Mouse (Mus musculus): Measurements from ENCODE around the gene Gm37596. TPM values are rescaled to one million over a fixed set of nuclear protein-coding genes. Genes with fewer than 3 reads are reported as not detected.
"Not testable (repeated sequence)": the region's sequence is repeated elsewhere in the genome, so short reads cannot be mapped to it uniquely, and the experiment has no call there.

Gm37596 gene
- not detected in 2 replicates for polyA plus RNA-seq (2014; fragmentation: Nextera tagmentation; extraction: Ambion mirVana)

GRCm38 (mm10) chr3:93692970-93693369 is at the start of gene Gm37596:
Gm37596 (minus strand) TSS chr3:93693070.
- not testable (repeated sequence) for H3K4me1 ChIP-seq (replicated peaks; ENCODE audit: control insufficient read depth, insufficient read depth, low read length); H3K9ac ChIP-seq (ENCODE audit: low read depth, low read length); H3K36me3 ChIP-seq (ENCODE audit: control insufficient read depth, insufficient read depth, low read length); ATAC-seq (ENCODE audit: low FRiP score); DNase-seq (ENCODE audit: low spot score); H3K27ac ChIP-seq (ENCODE audit: low read depth, low read length); H3K4me2 ChIP-seq (replicated peaks; ENCODE audit: low read depth, low read length); H3K27me3 ChIP-seq (ENCODE audit: control insufficient read depth, insufficient read depth, low read length); H3K4me3 ChIP-seq (ENCODE audit: low read depth, low read length); H3K9me3 ChIP-seq (ENCODE audit: control insufficient read depth, low read length)
- 63% methylated on average over 1 of the region's 2 CpGs for WGBS

GRCm38 (mm10) chr3:93708969-93709637 is 16.2 kb upstream of the Gm37596 start:
- not testable (repeated sequence) for DNase-seq (ENCODE audit: low spot score); H3K27me3 ChIP-seq (ENCODE audit: control insufficient read depth, insufficient read depth, low read length); H3K27ac ChIP-seq (ENCODE audit: low read depth, low read length); H3K4me3 ChIP-seq (ENCODE audit: low read depth, low read length); H3K36me3 ChIP-seq (ENCODE audit: control insufficient read depth, insufficient read depth, low read length); H3K9me3 ChIP-seq (ENCODE audit: control insufficient read depth, low read length); H3K4me1 ChIP-seq (replicated peaks; ENCODE audit: control insufficient read depth, insufficient read depth, low read length); H3K4me2 ChIP-seq (replicated peaks; ENCODE audit: low read depth, low read length); ATAC-seq (ENCODE audit: low FRiP score); H3K9ac ChIP-seq (ENCODE audit: low read depth, low read length)
- WGBS, result 86% methylated on average over 2 of the region's 2 CpGs

- not testable (repeated sequence) for H3K4me1 ChIP-seq (replicated peaks; ENCODE audit: control insufficient read depth, insufficient read depth, low read length); H3K4me2 ChIP-seq (replicated peaks; ENCODE audit: low read depth, low read length); DNase-seq (ENCODE audit: low spot score); ATAC-seq (ENCODE audit: low FRiP score); H3K9ac ChIP-seq (ENCODE audit: low read depth, low read length); H3K4me3 ChIP-seq (ENCODE audit: low read depth, low read length); H3K27ac ChIP-seq (ENCODE audit: low read depth, low read length); H3K36me3 ChIP-seq (ENCODE audit: control insufficient read depth, insufficient read depth, low read length); H3K9me3 ChIP-seq (ENCODE audit: control insufficient read depth, low read length); H3K27me3 ChIP-seq (ENCODE audit: control insufficient read depth, insufficient read depth, low read length)
- 94% methylated on average over 2 of the region's 4 CpGs for WGBS
Observed at GRCm38 (mm10) chr3:93676210-93676609, 16.7 kb downstream of the Gm37596 start, which contains the start of gene Tdpoz1. Tdpoz1 (minus strand) TSS chr3:93676310.

GRCm38 (mm10) chr3:93670805-93671503 is 21.9 kb downstream of the Gm37596 start:
- H3K4me1 ChIP-seq (replicated peaks; ENCODE audit: control insufficient read depth, insufficient read depth, low read length); DNase-seq (ENCODE audit: low spot score); H3K4me3 ChIP-seq (ENCODE audit: low read depth, low read length); H3K9ac ChIP-seq (ENCODE audit: low read depth, low read length); H3K9me3 ChIP-seq (ENCODE audit: control insufficient read depth, low read length); H3K4me2 ChIP-seq (replicated peaks; ENCODE audit: low read depth, low read length); ATAC-seq (ENCODE audit: low FRiP score); H3K27me3 ChIP-seq (ENCODE audit: control insufficient read depth, insufficient read depth, low read length); H3K36me3 ChIP-seq (ENCODE audit: control insufficient read depth, insufficient read depth, low read length); H3K27ac ChIP-seq (ENCODE audit: low read depth, low read length): not testable (repeated sequence)
- WGBS, result 89% methylated on average over 5 of the region's 6 CpGs

- Histone ChIP-seq H3K4me2 (replicated peaks; ENCODE audit: low read depth, low read length) (no peak overlapping the region), H3K36me3 (ENCODE audit: control insufficient read depth, insufficient read depth, low read length) (no peaks in the 10 kb centered on the region), H3K4me3 (ENCODE audit: low read depth, low read length) (no peak overlapping the region), H3K9me3 (ENCODE audit: control insufficient read depth, low read length) (no peaks in the 10 kb centered on the region), H3K27me3 (ENCODE audit: control insufficient read depth, insufficient read depth, low read length) (no peaks in the 10 kb centered on the region), H3K27ac (ENCODE audit: low read depth, low read length) (no peak overlapping the region), H3K9ac (ENCODE audit: low read depth, low read length) (no peak overlapping the region), H3K4me1 (replicated peaks; ENCODE audit: control insufficient read depth, insufficient read depth, low read length) (no peaks in the 10 kb centered on the region)
- no peak for DNase-seq (ENCODE audit: low spot score)
- whole genome bisulfite sequencing, result 72% methylated on average over 1 of the region's 1 CpGs
- no peak for ATAC-seq (ENCODE audit: low FRiP score)
Observed at GRCm38 (mm10) chr3:93654260-93654659, 38.6 kb downstream of the Gm37596 start.

GRCm38 (mm10) chr3:93652586-93652985 is 40.3 kb downstream of the Gm37596 start, which contains the start of gene Tdpoz2:
Tdpoz2 (minus strand) TSS chr3:93652686.
- Histone ChIP-seq H3K27me3 (ENCODE audit: control insufficient read depth, insufficient read depth, low read length) (no peaks in the 10 kb centered on the region), H3K4me2 (replicated peaks; ENCODE audit: low read depth, low read length) (no peak within 1 kb of the TSS), H3K4me3 (ENCODE audit: low read depth, low read length) (no peak within 1 kb of the TSS), H3K9me3 (ENCODE audit: control insufficient read depth, low read length) (no peaks in the 10 kb centered on the region), H3K27ac (ENCODE audit: low read depth, low read length) (no peak within 1 kb of the TSS), H3K36me3 (ENCODE audit: control insufficient read depth, insufficient read depth, low read length) (no peaks in the 10 kb centered on the region), H3K9ac (ENCODE audit: low read depth, low read length) (no peak within 1 kb of the TSS), H3K4me1 (replicated peaks; ENCODE audit: control insufficient read depth, insufficient read depth, low read length) (no peaks in the 10 kb centered on the region)
- WGBS, result 83% methylated on average over 3 of the region's 3 CpGs
- ATAC-seq (ENCODE audit: low FRiP score), result no peak
- DNase-seq (ENCODE audit: low spot score), result no peak

Other genes starting within 250 kb of the Gm37596 start
- gene Tchhl1, start 224.3 kb downstream of the Gm37596 start, polyA plus RNA-seq (2014; fragmentation: Nextera tagmentation; extraction: Ambion mirVana), result not detected in 2 replicates
- 402 and 542 TPM in 2 replicates for gene S100a11, start 172.6 kb downstream of the Gm37596 start, polyA plus RNA-seq (2014; fragmentation: Nextera tagmentation; extraction: Ambion mirVana)
- gene S100a10, start 138.0 kb downstream of the Gm37596 start, polyA plus RNA-seq (2014; fragmentation: Nextera tagmentation; extraction: Ambion mirVana), result 194 and 197 TPM in 2 replicates
- gene Tdpoz2, start 40.4 kb downstream of the Gm37596 start, polyA plus RNA-seq (2014; fragmentation: Nextera tagmentation; extraction: Ambion mirVana), result not detected in 2 replicates
- not detected in 2 replicates for gene Tdpoz1, start 16.8 kb downstream of the Gm37596 start, polyA plus RNA-seq (2014; fragmentation: Nextera tagmentation; extraction: Ambion mirVana)
- not detected in 2 replicates for gene Gm5773, start 79.9 kb upstream of the Gm37596 start, polyA plus RNA-seq (2014; fragmentation: Nextera tagmentation; extraction: Ambion mirVana)
- not detected in 2 replicates for gene Tdpoz4, start 103.3 kb upstream of the Gm37596 start, polyA plus RNA-seq (2014; fragmentation: Nextera tagmentation; extraction: Ambion mirVana)
- gene Tdpoz3, start 132.9 kb upstream of the Gm37596 start, polyA plus RNA-seq (2014; fragmentation: Nextera tagmentation; extraction: Ambion mirVana), result not detected in 2 replicates

All from hindbrain, embryonic 11.5 days (tissue).